Mouse (Mus musculus): ENCODE data around the gene Coch. TPM values are rescaled to one million over a fixed set of nuclear protein-coding genes. Genes with fewer than 3 reads are reported as not detected.
"Not testable (repeated sequence)": the region's sequence is repeated elsewhere in the genome, so short reads cannot be mapped to it uniquely, and the experiment has no call there.

Gene Coch
- polyA plus RNA-seq, 1 experiment: 0.22 TPM

GRCm38 (mm10) chr12:51636689-51637470 is 43.7 kb downstream of the Coch start:
- Histone ChIP-seq H3K27me3 (ENCODE audit: control insufficient read depth, insufficient read depth, low read length) (no peaks in the 10 kb centered on the region), H3K27ac (ENCODE audit: insufficient read depth, low read depth, low read length) (no peak overlapping the region), H3K36me3 (ENCODE audit: control insufficient read depth, insufficient read depth, low read length) (0 out of 2 replicates have a peak, but pooled peaks cover 4% of the 10 kb centered on the region), H3K4me3 (ENCODE audit: low read depth, low read length) (no peak overlapping the region), H3K4me1 (ENCODE audit: control insufficient read depth, insufficient read depth, insufficient read length, low read length) (peaks cover under 1% of the 10 kb centered on the region; the same call in 1 of the 2 replicates)
- TF ChIP-seq CTCF (IDR thresholded peaks at IDR 0.05; ENCODE audit: extremely low read depth, insufficient read length, insufficient replicate concordance, low read depth, low read length): no peak
- 39% methylated on average over 2 of the region's 2 CpGs for WGBS

- Histone ChIP-seq H3K4me1 (ENCODE audit: control insufficient read depth, insufficient read depth, insufficient read length, low read length) (peaks cover 3% of the 10 kb centered on the region; the same call in 1 of the 2 replicates), H3K4me3 (ENCODE audit: low read depth, low read length) (no peak overlapping the region), H3K36me3 (ENCODE audit: control insufficient read depth, insufficient read depth, low read length) (peaks cover 6% of the 10 kb centered on the region), H3K27ac (ENCODE audit: insufficient read depth, low read depth, low read length) (0 out of 2 replicates have a peak overlapping the region, but pooled peaks have one; percentile 3), H3K27me3 (ENCODE audit: control insufficient read depth, insufficient read depth, low read length) (no peaks in the 10 kb centered on the region)
- TF ChIP-seq POLR2A (IDR thresholded peaks at IDR 0.05; ENCODE audit: low read depth, low read length) (no peak), CTCF (IDR thresholded peaks at IDR 0.05; ENCODE audit: extremely low read depth, insufficient read length, insufficient replicate concordance, low read depth, low read length) (no peak)
- WGBS: 18% methylated on average over 6 of the region's 6 CpGs
These were observed 48.7 kb downstream of the Coch start for GRCm38 (mm10) chr12:51641871-51642270.

- not testable (repeated sequence) for H3K4me3 ChIP-seq (ENCODE audit: low read depth, low read length); H3K27ac ChIP-seq (ENCODE audit: insufficient read depth, low read depth, low read length); H3K27me3 ChIP-seq (ENCODE audit: control insufficient read depth, insufficient read depth, low read length); H3K4me1 ChIP-seq (ENCODE audit: control insufficient read depth, insufficient read depth, insufficient read length, low read length)
- peaks cover 26% of the 10 kb centered on the region for H3K36me3 ChIP-seq (ENCODE audit: control insufficient read depth, insufficient read depth, low read length)
These were observed 56.3 kb downstream of the Coch start for GRCm38 (mm10) chr12:51649401-51649800.

Other genes with a start within 250 kb of the Coch start
- 0.06 and 0.24 TPM in 2 replicates for gene G2e3, start 245.3 kb upstream of the Coch start, polyA plus RNA-seq (2012; rRNA removed)
- gene Scfd1, start 215.8 kb upstream of the Coch start, polyA plus RNA-seq (2012; rRNA removed): 1.8 and 5.5 TPM in 2 replicates
- 1.1 and 3.2 TPM in 2 replicates for gene Ap4s1, start 97.7 kb downstream of the Coch start, polyA plus RNA-seq (2012; rRNA removed)
- 5.0 and 9.6 TPM in 2 replicates for gene Strn3, start 98.6 kb downstream of the Coch start, polyA plus RNA-seq (2012; rRNA removed)
- gene Hectd1, start 236.2 kb downstream of the Coch start, polyA plus RNA-seq (2012; rRNA removed): 3.5 and 6.7 TPM in 2 replicates